Mouse (Mus musculus): ENCODE measurements at regions not wholly inside any gene's neighbourhood (a gene's known extent, or its start where the extent isn't known, plus 50 kb on each side); places are given as distances from the start of the nearest gene placed in this dataset.

DNA sequence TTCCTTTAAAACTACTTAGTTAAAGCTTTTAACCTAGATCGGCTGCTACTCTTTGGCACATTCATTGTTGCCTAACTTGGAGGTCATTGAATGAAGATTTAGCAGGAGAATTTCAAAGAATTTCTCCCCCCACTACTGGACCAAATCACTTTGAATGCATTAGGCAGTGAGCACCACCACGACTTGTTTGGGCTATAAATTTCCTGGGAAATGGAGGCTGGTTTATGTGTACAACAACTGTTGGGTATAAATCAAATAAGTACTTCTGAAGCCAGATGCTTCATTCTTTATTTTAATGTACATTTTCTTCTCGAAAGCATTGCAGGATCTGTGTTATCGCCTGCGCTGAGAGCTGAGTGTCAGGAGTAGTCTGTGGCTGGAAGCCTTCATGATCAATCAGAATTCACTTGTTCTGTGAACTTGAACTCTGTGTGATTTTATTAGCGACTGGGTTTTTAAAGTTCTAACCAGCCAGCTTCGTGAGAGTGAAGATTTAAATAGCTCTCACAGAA, 226.5 kb upstream of the Fat1 start:
- 74% methylated on average over 7 of the region's 7 CpGs for WGBS
- no peak overlapping the region for H3K4me3 ChIP-seq
- no peak for DNase-seq (ENCODE audit: low spot score)

DNA sequence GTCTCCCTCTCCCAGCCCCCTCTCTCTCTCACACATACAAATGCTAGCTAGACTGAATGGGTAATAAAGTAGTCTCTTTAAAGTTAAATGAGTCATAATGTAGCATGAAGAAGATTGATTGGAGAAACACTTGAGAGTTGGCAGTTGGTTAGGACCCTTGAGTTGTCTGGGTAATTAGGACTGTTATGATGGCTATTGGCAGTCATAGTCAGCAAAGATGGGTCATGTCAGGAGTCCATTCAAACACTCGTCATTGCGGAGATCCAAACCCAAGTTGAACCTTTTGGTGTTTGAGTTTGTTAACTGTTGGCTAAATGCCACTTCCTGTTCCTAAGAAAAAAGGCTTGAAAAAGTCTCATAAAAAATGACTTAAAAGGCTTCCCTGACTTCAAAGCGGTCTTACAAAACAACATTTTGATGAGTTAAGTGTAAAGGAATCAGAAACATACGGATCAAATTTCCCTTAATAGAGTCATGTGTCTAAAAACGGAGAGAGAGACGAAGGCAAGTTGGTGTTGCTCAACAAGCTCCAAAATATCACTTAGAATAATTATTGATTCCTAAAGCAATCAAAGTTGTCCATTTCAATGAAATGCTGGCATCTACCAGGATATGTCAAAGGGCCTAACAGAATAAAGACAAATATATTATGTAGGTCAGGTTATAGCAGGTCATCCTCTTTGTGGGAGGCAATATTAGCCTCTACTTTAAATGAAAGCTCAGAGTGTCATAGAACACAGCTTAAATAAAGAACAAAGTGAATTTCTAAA, 225.9 kb upstream of the Fat1 start:
- Histone ChIP-seq H3K27ac (no peak overlapping the region), H3K36me3 (no peaks in the 10 kb centered on the region), H3K27me3 (ENCODE audit: insufficient read depth, poor library complexity, severe bottlenecking) (no peaks in the 10 kb centered on the region), H3K4me3 (no peak overlapping the region), H3K9me3 (no peaks in the 10 kb centered on the region), H3K4me1 (no peaks in the 10 kb centered on the region)
- 77% methylated on average over 6 of the region's 6 CpGs for WGBS
- no peak for DNase-seq (ENCODE audit: low spot score)

More for the DNA sequence above, 226.5 kb upstream of the Fat1 start:
- Histone ChIP-seq H3K4me1 (no peaks in the 10 kb centered on the region), H3K9me3 (no peaks in the 10 kb centered on the region), H3K27me3 (ENCODE audit: insufficient read depth, poor library complexity, severe bottlenecking) (no peaks in the 10 kb centered on the region), H3K36me3 (no peaks in the 10 kb centered on the region), H3K27ac (no peak overlapping the region)

DNA sequence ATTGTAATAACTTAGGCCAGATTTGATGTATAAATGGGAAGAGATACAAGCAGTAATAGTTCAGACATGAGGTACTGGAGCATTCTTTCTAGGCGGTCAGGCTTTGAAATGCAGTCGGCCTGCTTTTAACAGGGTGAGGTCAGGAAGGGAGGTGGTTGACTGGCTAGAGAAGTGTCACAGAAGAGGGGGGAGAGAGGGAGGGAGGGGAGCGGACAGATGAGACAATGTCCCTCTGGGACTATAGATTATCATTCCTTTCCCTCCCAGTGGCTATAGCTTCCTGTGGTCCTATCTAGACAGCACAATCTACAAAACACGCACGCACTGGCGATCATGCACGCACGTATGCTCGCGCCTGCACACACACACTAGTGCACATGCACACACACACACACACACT, 200.7 kb upstream of the Fat1 start:
- no peak for DNase-seq (ENCODE audit: low spot score)
- no peaks in the 10 kb centered on the region for H3K4me1 ChIP-seq
- WGBS, result 82% methylated on average over 10 of the region's 10 CpGs
- H3K9me3 ChIP-seq, result no peaks in the 10 kb centered on the region
- no peak overlapping the region for H3K27ac ChIP-seq
- no peaks in the 10 kb centered on the region for H3K36me3 ChIP-seq
- no peak overlapping the region for H3K4me3 ChIP-seq
- H3K27me3 ChIP-seq (ENCODE audit: insufficient read depth, poor library complexity, severe bottlenecking), result no peaks in the 10 kb centered on the region

DNA sequence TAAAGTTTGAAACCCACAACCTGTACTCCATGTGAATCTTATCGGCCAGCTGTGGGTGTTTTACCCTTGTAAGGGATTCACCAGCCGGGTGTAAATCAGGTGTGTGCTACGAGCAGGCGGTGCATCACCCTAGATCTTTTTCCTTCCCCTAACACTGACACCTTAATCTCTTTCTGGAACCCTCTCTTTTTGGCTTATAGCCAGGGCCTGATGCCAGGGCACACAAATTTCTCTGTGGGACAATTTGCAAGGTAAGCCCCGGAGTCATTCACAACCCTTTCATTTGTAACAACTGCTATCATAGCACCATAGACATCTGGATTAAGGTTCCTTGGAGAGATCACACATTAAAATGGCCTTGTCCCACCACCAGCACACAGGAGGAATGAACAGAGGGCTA, 199.4 kb upstream of the Fat1 start:
- Histone ChIP-seq H3K9me3 (no peaks in the 10 kb centered on the region), H3K36me3 (no peaks in the 10 kb centered on the region), H3K4me3 (no peak overlapping the region), H3K4me1 (no peaks in the 10 kb centered on the region), H3K27ac (no peak overlapping the region), H3K27me3 (ENCODE audit: insufficient read depth, poor library complexity, severe bottlenecking) (no peaks in the 10 kb centered on the region)
- no peak for DNase-seq (ENCODE audit: low spot score)
- 80% methylated on average over 5 of the region's 5 CpGs for WGBS

DNA sequence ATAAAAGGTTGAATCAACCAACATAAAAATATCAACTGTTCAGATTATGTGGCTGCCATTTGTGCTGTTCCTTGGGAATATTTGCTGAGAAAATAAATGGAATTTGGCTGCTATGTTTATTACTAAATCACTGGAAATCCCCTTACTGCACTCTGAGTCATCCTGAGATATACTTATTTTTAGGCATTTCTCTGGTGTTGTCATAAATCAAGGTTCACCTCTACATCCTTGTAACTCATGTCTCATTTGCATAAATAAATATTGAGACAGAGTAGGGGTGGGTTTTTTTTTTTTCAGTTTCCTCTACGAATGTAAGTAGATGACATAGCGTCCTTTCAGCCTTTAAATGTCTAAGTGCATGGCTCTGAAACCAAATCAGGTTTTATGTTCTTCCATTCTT, 191.9 kb upstream of the Fat1 start:
- H3K27ac ChIP-seq, result no peak overlapping the region
- H3K27me3 ChIP-seq (ENCODE audit: insufficient read depth, poor library complexity, severe bottlenecking), result no peaks in the 10 kb centered on the region
- 87% methylated on average over 2 of the region's 2 CpGs for WGBS
- no peaks in the 10 kb centered on the region for H3K4me1 ChIP-seq
- H3K4me3 ChIP-seq, result no peak overlapping the region
- H3K36me3 ChIP-seq, result no peaks in the 10 kb centered on the region
- no peak for DNase-seq (ENCODE audit: low spot score)
- H3K9me3 ChIP-seq, result no peaks in the 10 kb centered on the region

DNA sequence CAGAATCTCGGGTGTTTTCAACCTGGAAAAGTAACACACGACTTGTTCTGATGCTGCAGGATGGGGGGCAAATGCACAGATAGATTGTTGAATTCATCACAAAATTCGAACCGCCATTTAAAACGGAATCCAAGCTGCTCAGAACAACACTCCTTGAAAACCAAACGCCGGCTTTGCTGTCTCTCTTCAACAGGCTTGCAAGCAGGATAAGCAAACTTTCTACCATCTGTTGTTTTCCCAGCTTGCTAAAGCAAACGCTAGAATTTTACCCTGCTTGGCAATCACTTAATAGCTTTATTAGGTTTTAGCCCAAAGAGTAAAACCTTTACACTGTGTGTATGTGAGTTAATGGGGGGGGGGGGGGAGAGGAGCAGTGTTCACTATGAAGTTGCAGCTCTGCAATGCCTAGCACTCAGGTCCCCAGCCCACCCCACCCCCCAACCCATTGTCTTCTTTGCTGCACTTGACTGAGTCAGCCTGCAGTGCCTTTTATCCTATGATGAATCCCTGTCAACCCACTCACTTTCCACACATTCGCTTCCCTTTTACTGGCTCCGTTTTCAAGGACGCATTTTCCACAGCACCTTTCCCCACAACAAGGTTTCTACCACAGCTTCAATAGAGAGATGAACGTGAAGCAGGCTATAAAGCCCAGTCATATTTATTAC, 190.1 kb upstream of the Fat1 start:
- 82% methylated on average over 12 of the region's 12 CpGs for WGBS
- H3K4me1 ChIP-seq, result no peaks in the 10 kb centered on the region
- no peaks in the 10 kb centered on the region for H3K36me3 ChIP-seq
- H3K9me3 ChIP-seq, result no peaks in the 10 kb centered on the region
- DNase-seq (ENCODE audit: low spot score), result no peak
- no peak overlapping the region for H3K4me3 ChIP-seq
- no peak overlapping the region for H3K27ac ChIP-seq
- no peaks in the 10 kb centered on the region for H3K27me3 ChIP-seq (ENCODE audit: insufficient read depth, poor library complexity, severe bottlenecking)

DNA sequence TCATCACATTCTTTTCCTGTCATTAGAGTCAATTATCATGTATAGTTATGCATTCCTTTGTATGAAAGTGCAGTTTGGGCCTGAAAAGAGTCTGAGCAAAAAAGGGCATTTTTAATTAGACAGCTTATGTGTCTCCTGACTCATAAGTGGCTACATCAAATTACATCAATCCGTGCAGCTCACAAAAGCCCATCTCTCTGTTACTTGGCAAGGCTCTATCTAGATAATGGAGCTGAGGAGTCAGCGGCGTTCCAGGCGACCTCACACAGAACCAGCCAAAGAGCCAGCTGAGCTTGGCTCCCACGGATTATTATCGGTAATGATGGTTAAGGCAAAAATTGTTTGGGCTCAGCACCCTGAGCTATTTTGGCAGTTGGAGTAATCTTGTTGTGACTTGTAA, 176.5 kb upstream of the Fat1 start:
- no peak overlapping the region for H3K27ac ChIP-seq
- H3K4me1 ChIP-seq, result no peaks in the 10 kb centered on the region
- 68% methylated on average over 6 of the region's 6 CpGs for WGBS
- H3K27me3 ChIP-seq (ENCODE audit: insufficient read depth, poor library complexity, severe bottlenecking), result no peaks in the 10 kb centered on the region
- no peak overlapping the region for H3K4me3 ChIP-seq
- no peaks in the 10 kb centered on the region for H3K9me3 ChIP-seq
- no peak for DNase-seq (ENCODE audit: low spot score)
- no peaks in the 10 kb centered on the region for H3K36me3 ChIP-seq

DNA sequence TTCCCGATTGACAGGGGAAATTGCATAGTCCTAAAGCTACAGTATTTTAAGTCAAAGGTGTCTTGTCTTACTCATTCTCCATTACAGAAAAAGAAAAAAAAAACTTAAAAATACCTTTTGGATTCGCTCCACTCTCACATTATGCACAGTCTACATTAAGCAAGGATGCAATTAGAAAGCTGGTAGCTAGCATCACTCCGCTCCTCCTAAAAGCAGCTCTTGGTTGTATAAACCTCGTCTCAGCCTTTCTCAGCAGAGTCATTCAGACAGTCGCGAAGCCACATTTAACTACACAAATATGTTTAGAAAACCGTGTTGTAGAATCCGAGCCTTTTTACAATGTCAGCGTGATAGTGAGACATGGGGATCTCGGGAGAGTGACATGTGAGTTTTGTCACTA, 172.5 kb upstream of the Fat1 start:
- Histone ChIP-seq H3K27me3 (ENCODE audit: insufficient read depth, poor library complexity, severe bottlenecking) (no peaks in the 10 kb centered on the region), H3K9me3 (no peaks in the 10 kb centered on the region), H3K4me1 (no peaks in the 10 kb centered on the region), H3K4me3 (no peak overlapping the region), H3K36me3 (no peaks in the 10 kb centered on the region), H3K27ac (no peak overlapping the region)
- no peak for DNase-seq (ENCODE audit: low spot score)
- 91% methylated on average over 10 of the region's 10 CpGs for WGBS

DNA sequence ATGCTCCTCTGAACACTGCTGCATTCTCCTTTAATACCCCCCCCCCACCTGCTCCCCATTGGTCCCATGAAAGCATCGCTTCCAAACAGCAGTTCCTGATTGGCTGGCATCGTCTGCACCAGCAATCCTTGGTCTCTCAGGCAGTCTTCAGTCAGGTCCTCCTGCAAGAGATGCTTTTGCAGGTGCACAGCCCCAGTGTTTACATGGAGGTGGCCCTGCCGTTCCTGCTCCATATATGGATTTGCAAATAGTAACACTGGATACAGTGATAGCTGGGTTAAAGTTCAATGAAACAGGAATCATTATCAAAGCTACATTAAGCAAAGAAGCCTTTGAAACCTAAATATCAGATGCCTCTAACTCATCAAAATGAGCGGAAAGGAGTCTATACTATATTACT, 170.1 kb upstream of the Fat1 start:
- 81% methylated on average over 4 of the region's 4 CpGs for WGBS
- H3K36me3 ChIP-seq, result no peaks in the 10 kb centered on the region
- H3K4me1 ChIP-seq, result no peaks in the 10 kb centered on the region
- no peak overlapping the region for H3K4me3 ChIP-seq
- H3K27ac ChIP-seq, result no peak overlapping the region
- no peaks in the 10 kb centered on the region for H3K27me3 ChIP-seq (ENCODE audit: insufficient read depth, poor library complexity, severe bottlenecking)
- no peaks in the 10 kb centered on the region for H3K9me3 ChIP-seq
- DNase-seq (ENCODE audit: low spot score), result no peak

DNA sequence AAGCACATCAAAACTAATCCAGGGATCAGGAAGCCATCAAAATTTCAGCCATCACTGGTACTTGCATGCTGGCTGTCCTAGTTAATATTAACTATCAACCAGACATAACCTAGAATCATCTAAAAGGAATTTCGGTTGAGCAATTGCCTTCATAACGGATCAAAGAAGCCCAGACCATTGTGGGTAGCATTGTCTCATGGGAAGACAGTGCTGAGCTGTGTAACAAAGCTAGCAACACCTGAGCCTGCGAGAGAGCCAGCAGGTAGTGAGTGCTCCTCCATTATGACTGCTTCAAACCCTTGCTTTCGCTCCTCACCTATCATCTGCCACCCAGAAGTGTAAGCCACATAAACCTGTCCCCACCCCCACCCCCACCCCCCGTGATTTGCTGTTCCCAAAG, 169.6 kb upstream of the Fat1 start:
- no peaks in the 10 kb centered on the region for H3K4me1 ChIP-seq
- no peaks in the 10 kb centered on the region for H3K27me3 ChIP-seq (ENCODE audit: insufficient read depth, poor library complexity, severe bottlenecking)
- H3K4me3 ChIP-seq, result no peak overlapping the region
- H3K36me3 ChIP-seq, result no peaks in the 10 kb centered on the region
- no peaks in the 10 kb centered on the region for H3K9me3 ChIP-seq
- no peak for DNase-seq (ENCODE audit: low spot score)
- H3K27ac ChIP-seq, result no peak overlapping the region
- 72% methylated on average over 5 of the region's 5 CpGs for WGBS

DNA sequence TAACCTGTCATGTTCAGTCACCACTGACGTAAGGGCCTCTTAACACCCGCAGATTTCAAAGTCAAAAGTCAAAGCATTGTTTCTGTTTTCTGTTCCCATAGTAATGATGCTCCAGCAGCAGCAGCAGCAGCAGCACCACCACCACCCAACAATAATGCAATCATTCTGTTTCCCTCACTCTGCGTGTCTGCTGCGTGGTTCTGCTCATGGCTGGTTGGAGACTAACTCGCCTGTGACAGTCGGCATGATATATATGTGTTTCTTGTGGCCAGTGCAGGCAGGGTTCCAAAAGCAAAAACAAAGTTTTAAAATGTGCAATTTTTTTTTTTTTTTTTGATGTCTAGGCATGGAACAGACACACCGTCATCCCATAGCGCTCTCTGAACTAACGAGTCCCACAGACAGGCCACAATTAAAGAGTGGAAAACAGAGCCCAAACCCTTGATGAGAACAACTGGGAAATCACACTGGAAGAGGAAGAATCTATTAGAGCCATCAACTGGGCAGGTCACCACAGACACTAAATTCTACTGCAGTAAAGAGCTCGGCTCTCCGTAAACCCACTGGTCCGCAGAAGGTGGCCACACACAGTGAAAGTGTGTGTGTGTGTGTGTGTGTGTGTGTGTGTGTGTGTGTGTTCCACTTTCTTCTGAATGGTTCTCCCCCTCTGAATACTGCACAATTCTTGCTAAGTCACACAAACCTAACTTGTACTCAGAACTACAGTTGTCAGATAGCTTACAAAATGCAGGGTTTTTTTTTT, 169.0 kb upstream of the Fat1 start:
- no peaks in the 10 kb centered on the region for H3K27me3 ChIP-seq (ENCODE audit: insufficient read depth, poor library complexity, severe bottlenecking)
- H3K36me3 ChIP-seq, result no peaks in the 10 kb centered on the region
- H3K4me3 ChIP-seq, result no peak overlapping the region
- no peaks in the 10 kb centered on the region for H3K9me3 ChIP-seq
- H3K27ac ChIP-seq, result no peak overlapping the region
- no peak for DNase-seq (ENCODE audit: low spot score)
- no peaks in the 10 kb centered on the region for H3K4me1 ChIP-seq
- 79% methylated on average over 12 of the region's 12 CpGs for WGBS

DNA sequence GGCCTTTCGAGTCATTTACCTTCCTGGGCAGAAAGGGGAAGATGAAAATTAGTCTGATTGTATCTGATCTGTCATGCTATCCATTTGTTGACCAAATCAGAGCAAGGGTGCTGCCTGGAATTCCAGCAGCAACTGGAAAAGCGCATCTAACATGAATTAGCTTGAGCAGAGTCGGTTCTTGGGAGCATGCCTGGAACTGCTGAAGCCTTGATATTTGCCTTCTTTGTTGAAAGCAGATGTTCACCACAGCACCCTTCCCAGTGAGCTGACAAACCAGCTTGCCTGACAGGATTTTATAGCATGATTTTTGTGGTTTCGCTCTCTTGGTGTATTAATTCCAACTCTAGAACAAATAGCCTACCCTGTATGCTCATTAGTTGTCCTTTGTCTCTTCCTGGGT, 168.0 kb upstream of the Fat1 start:
- no peaks in the 10 kb centered on the region for H3K27me3 ChIP-seq (ENCODE audit: insufficient read depth, poor library complexity, severe bottlenecking)
- H3K36me3 ChIP-seq, result no peaks in the 10 kb centered on the region
- no peaks in the 10 kb centered on the region for H3K9me3 ChIP-seq
- WGBS, result 83% methylated on average over 4 of the region's 4 CpGs
- H3K27ac ChIP-seq, result no peak overlapping the region
- no peaks in the 10 kb centered on the region for H3K4me1 ChIP-seq
- DNase-seq (ENCODE audit: low spot score), result no peak
- H3K4me3 ChIP-seq, result no peak overlapping the region

DNA sequence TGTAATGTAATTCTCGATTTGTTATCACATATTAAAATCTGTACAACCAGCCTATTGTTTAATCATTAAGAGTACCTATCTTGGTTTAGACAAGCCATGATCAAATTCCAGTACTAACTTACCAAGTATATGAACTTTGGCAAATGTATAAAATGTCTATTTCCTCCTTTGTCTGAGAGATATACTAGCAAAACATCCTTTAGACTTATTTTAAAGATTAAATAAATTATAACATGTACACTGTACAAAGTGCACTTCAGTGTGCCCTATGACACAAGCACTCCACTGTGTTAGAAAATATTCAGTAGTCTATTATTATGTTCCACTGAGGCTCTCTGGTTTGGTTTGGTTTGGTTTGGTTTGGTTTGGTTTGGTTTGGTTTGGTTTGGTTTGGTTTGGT, 156.0 kb upstream of the Fat1 start:
- Histone ChIP-seq H3K27ac (no peak overlapping the region), H3K4me1 (no peaks in the 10 kb centered on the region), H3K4me3 (no peak overlapping the region), H3K9me3 (no peaks in the 10 kb centered on the region), H3K27me3 (ENCODE audit: insufficient read depth, poor library complexity, severe bottlenecking) (no peaks in the 10 kb centered on the region), H3K36me3 (no peaks in the 10 kb centered on the region)
- no peak for DNase-seq (ENCODE audit: low spot score)
- WGBS, result 75% methylated on average over 1 of the region's 1 CpGs

Data from heart, embryonic 10.5 days (tissue).